Mouse (Mus musculus) liver, embryonic 13.5 days (tissue): ENCODE data around the gene Pgam1. TPM values are rescaled to one million over a fixed set of nuclear protein-coding genes. Genes with fewer than 3 reads are reported as not detected.
"Not testable (repeated sequence)": the region's sequence is repeated elsewhere in the genome, so short reads cannot be mapped to it uniquely, and the experiment has no call there.

Experiments used
- ATAC-seq: fragments of 200-750 bp; cut with Nextera tagmentation; 2 replicates; pipeline ENCODE4 v1.8.0; 2017; ENCODE audit warnings: low read depth, mild to moderate bottlenecking, moderate number of reproducible peaks, moderate library complexity
- DNase-seq: peaks from one replicate; pipeline ENCODE4 v3.0.0; 2022
- H3K27ac ChIP-seq: fragments of 300-500 bp; sonication (generic); 2 replicates; pipeline ENCODE4 v1.5.1; 2015; ENCODE audit warnings: moderate library complexity, mild to moderate bottlenecking, inconsistent platforms
- H3K27me3 ChIP-seq: fragments of 300-500 bp; sonication (generic); 2 replicates; pipeline ENCODE4 v1.6.1; 2015; ENCODE audit warnings: mild to moderate bottlenecking, inconsistent platforms
- H3K36me3 ChIP-seq: fragments of 300-500 bp; sonication (generic); 2 replicates; pipeline ENCODE4 v1.6.1; 2015; ENCODE audit warnings: mild to moderate bottlenecking, inconsistent platforms
- H3K4me1 ChIP-seq: fragments of 300-500 bp; sonication (generic); replicated peaks from 2 replicates; pipeline ENCODE4 v1.6.1; 2015; ENCODE audit warnings: inconsistent platforms
- H3K4me2 ChIP-seq: fragments of 300-500 bp; sonication (generic); 2 replicates; pipeline ENCODE4 v1.6.1; 2015; ENCODE audit warnings: inconsistent platforms, mild to moderate bottlenecking, moderate library complexity
- H3K4me3 ChIP-seq: fragments of 300-500 bp; sonication (generic); replicated peaks from 2 replicates; pipeline ENCODE4 v1.5.1; 2015; ENCODE audit warnings: mild to moderate bottlenecking, inconsistent platforms
- H3K9ac ChIP-seq: fragments of 300-500 bp; sonication (generic); 2 replicates; pipeline ENCODE4 v1.6.1; 2015; ENCODE audit warnings: mild to moderate bottlenecking, inconsistent platforms
- H3K9me3 ChIP-seq: fragments of 300-500 bp; sonication (generic); replicated peaks from 2 replicates; pipeline ENCODE4 v1.6.1; 2016; ENCODE audit warnings: inconsistent platforms
- WGBS: fragments of 180-500 bp; shearing (Covaris S2); methylation state at CpG from one replicate; pipeline ENCODE4 v1.1.7; 2015; ENCODE audit not compliant: insufficient replicate concordance; 5-methylcytosine and 5-hydroxymethylcytosine counted together
- polyA plus RNA-seq: library from polyadenylated mRNA; unstranded; fragments of >200 nt; fragmentation: Nextera tagmentation; extraction: Ambion mirVana; gene quantifications from 2 replicates; pipeline ENCODE4 v1.2.1, GENCODE M21; 2015

Pgam1 gene
- polyA plus RNA-seq, 1 experiment from 2014 or later, result 230 TPM

- Histone ChIP-seq H3K4me1 (peaks cover 53% of the 10 kb centered on the region), H3K9me3 (no peaks in the 10 kb centered on the region), H3K36me3 (peaks cover 32% of the 10 kb centered on the region), H3K27me3 (no peaks in the 10 kb centered on the region), H3K4me2 (peak overlapping the region; percentile 99), H3K9ac (peak overlapping the region; percentile 84), H3K4me3 (peak overlapping the region; percentile 78), H3K27ac (peak overlapping the region; percentile 85)
- DNase-seq (no peak), ATAC-seq (peak; percentile 37)
- WGBS, result under 1% methylated on average over 53 of the region's 53 CpGs
These were observed 678 bp downstream of the Pgam1 start for GRCm38 (mm10) chr19:41912121-41913080.

GRCm38 (mm10) chr19:41913774-41914591 is 2.3 kb downstream of the Pgam1 start:
- Histone ChIP-seq H3K4me1 (peaks cover 42% of the 10 kb centered on the region), H3K27ac (peak overlapping the region; percentile 85), H3K9ac (peak overlapping the region; percentile 84), H3K9me3 (no peaks in the 10 kb centered on the region), H3K4me3 (peak overlapping the region; percentile 78), H3K27me3 (no peaks in the 10 kb centered on the region), H3K4me2 (peak overlapping the region; percentile 99), H3K36me3 (peaks cover 38% of the 10 kb centered on the region)
- DNase-seq (no peak), ATAC-seq (no peak)
- WGBS, result 42% methylated on average over 6 of the region's 6 CpGs

DNA sequence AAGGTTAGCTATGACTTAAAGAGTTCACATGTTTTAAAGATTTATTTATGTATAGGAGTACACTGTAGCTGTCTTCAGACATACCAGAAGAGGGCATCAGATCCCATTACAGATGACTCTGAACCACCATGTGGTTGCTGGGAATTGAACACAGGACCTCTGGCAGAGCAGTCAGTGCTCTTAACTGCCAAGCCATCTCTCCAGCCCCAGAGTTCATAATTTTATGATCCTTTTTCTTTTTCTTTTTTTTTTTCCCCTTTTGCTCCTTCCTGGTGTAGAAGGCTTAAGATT is 2.8 kb downstream of the Pgam1 start:
- not testable (repeated sequence) for DNase-seq, H3K9me3 ChIP-seq, ATAC-seq, H3K27me3 ChIP-seq, H3K9ac ChIP-seq
- Histone ChIP-seq H3K36me3 (peaks cover 44% of the 10 kb centered on the region), H3K4me1 (peaks cover 42% of the 10 kb centered on the region), H3K27ac (peak overlapping the region; percentile 85; the same call in 1 of the 2 replicates), H3K4me2 (peak overlapping the region; percentile 99), H3K4me3 (0 out of 2 replicates have a peak overlapping the region, but pooled peaks have one; percentile 78)

DNA sequence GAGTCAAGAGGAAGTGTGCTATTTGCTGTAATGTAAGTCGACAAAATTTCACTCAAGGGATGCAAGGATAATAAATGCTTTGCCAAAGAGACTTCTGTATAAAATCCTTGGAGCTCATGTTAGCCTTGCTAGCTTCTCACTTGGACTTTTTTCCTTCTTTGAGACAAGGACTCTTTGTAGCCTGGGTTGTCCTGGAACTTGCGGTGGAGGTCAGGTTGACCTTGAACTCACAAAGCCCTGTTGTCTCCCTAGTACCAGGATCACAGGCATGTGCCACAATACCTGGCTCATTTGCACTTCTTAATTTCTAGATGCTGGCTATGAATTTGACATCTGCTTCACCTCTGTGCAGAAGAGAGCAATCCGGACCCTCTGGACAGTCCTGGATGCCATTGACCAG is 3.6 kb downstream of the Pgam1 start:
- DNase-seq (no peak), ATAC-seq (no peak)
- Histone ChIP-seq H3K36me3 (peaks cover 49% of the 10 kb centered on the region), H3K9me3 (no peaks in the 10 kb centered on the region), H3K9ac (no peak overlapping the region), H3K27me3 (no peaks in the 10 kb centered on the region), H3K4me3 (no peak overlapping the region), H3K4me1 (peaks cover 39% of the 10 kb centered on the region), H3K4me2 (no peak overlapping the region), H3K27ac (no peak overlapping the region)
- 83% methylated on average over 3 of the region's 3 CpGs for WGBS

DNA sequence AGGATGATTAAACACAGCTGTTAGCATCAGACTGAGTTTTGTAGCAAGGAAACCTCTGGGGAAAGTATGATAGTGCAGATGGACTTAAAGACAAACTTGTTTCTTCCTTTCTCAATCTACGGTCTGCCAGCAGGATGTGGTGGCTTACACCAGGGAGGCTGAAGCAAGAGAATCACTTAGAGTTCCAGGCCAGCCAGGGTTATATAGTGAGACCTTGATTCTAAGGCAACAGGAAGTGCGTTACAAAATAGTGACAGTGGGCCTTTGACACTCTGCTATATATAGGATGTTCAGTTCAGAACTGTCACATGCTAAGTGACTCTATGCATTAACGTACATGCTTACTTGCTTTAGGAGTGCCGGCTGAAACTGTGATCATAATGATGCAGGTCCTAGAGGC is 5.1 kb downstream of the Pgam1 start:
- Histone ChIP-seq H3K4me1 (peaks cover 32% of the 10 kb centered on the region), H3K9ac (no peak overlapping the region), H3K27ac (no peak overlapping the region), H3K27me3 (no peaks in the 10 kb centered on the region), H3K4me2 (no peak overlapping the region), H3K36me3 (peaks cover 62% of the 10 kb centered on the region), H3K9me3 (no peaks in the 10 kb centered on the region), H3K4me3 (no peak overlapping the region)
- 72% methylated on average over 4 of the region's 4 CpGs for WGBS
- no peak for DNase-seq
- no peak for ATAC-seq

DNA sequence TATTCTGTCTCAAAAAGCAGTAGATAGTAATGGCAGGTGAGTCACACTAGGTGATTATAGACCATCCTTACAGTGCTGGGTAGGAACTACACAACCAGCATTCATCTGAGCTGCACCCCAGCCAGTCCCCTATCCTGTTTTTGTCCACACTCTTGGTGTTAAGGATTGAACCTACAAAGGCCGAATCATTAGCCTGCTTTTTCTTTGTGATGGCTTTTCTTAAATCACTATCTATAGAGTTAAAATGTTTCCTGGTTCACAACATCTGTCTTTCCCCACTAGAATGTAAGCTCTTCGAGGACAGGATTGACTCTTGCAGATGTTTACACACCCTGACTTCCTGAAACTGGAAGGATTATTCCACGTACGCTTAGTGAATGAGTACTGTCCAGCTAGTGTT is 7.7 kb downstream of the Pgam1 start:
- H3K36me3 ChIP-seq, result peaks cover 81% of the 10 kb centered on the region
- no peak for ATAC-seq
- WGBS, result 66% methylated on average over 4 of the region's 4 CpGs

GRCm38 (mm10) chr19:41920412-41921067 is 8.8 kb downstream of the Pgam1 start:
- Histone ChIP-seq H3K4me3 (no peak overlapping the region), H3K4me2 (no peak overlapping the region), H3K27me3 (no peaks in the 10 kb centered on the region), H3K4me1 (no peaks in the 10 kb centered on the region), H3K27ac (no peak overlapping the region), H3K9me3 (no peaks in the 10 kb centered on the region), H3K9ac (no peak overlapping the region), H3K36me3 (peaks cover 81% of the 10 kb centered on the region)
- DNase-seq (no peak), ATAC-seq (no peak)
- WGBS, result 67% methylated on average over 5 of the region's 5 CpGs

More for the DNA sequence above, 7.7 kb downstream of the Pgam1 start:
- peaks cover 8% of the 10 kb centered on the region for H3K4me1 ChIP-seq
- no peak for DNase-seq
- H3K4me3 ChIP-seq, result no peak overlapping the region
- no peak overlapping the region for H3K4me2 ChIP-seq
- no peak overlapping the region for H3K9ac ChIP-seq
- no peaks in the 10 kb centered on the region for H3K9me3 ChIP-seq
- H3K27ac ChIP-seq, result no peak overlapping the region
- no peaks in the 10 kb centered on the region for H3K27me3 ChIP-seq

DNA sequence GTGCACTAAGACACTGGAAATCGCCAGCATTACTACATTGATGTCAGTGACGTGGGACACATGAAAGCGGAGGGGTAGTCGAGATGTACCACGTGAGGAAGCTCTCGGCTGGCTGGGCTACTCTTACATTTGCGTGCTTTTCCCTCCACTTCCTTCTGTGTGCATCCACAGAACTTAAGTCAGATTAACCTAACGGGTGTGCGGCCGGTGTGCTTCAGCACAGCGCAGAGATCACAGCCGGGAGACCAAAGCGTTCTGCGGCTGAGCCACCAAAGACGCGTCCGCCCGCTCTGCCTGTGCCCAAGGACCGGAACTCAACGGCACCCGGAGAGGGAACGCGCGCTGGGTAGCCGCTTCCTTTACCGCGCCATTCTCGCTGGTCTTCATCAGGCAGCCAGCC is 21.0 kb downstream of the Pgam1 start:
- peak; percentile 5 for ATAC-seq
- Histone ChIP-seq H3K27me3 (no peaks in the 10 kb centered on the region), H3K4me3 (peak overlapping the region; percentile 84), H3K9ac (peak overlapping the region; percentile 84), H3K4me1 (peaks cover 38% of the 10 kb centered on the region), H3K27ac (peak overlapping the region; percentile 65), H3K36me3 (peaks cover 39% of the 10 kb centered on the region), H3K9me3 (no peaks in the 10 kb centered on the region), H3K4me2 (peak overlapping the region; percentile 88)
- peak; percentile 13 for DNase-seq
- WGBS, result under 1% methylated on average over 28 of the region's 28 CpGs

DNA sequence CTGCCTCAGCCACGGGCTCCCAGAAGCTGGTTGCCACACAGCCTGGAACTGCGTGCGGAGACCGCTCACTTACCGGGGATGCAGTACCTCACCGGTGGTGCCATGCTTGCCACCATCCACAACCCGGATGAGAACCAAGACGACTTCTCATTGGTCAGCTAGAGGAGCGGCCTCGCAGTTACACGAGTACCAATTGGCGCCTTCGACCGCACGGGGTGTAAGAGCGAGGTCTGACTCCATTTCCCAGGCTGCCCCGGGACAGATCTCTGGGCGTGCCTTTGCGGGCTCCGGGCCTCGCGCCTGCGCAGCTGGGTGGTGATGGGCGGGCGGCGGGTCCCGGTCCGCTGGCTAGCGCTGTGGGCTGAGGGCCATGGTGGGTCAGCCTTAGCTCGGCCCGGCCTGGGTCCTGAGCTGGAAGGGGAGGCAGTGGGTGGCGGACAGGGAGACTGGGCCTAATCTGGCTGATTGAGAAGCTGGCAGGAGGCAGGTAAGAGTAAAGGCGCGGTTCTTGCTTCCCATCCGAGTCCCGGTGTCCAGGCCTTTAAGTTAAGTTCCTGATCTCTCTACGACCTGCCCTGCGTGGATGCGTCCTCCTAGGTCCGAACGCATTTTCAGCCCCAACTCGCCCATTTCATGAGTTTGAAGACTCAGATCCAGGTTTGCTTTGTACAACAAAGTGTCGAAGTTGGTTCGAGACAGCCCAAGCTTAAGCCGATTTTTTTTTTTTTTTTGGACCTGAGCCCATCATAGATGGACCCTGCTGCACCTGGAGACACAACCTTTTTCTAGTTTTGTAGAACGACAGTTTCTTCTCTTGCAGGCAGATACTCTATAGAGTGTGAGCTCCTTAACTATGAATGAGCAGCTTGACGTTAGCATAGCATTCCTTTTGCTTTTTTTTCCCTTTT is 21.7 kb downstream of the Pgam1 start, which contains the start of the genes Exosc1 and Zdhhc16:
Gene Exosc1 (minus strand): TSS at position 245 of the 908 bp plus-strand sequence.
Gene Zdhhc16 (plus strand): TSS at position 302 of the 908 bp plus-strand sequence.
- Histone ChIP-seq H3K27ac (peak within 1 kb of the TSS; percentile 67), H3K9me3 (no peaks in the 10 kb centered on the region), H3K36me3 (peaks cover 39% of the 10 kb centered on the region), H3K27me3 (no peaks in the 10 kb centered on the region), H3K4me2 (peak within 1 kb of the TSS; percentile 88), H3K4me3 (peak within 1 kb of the TSS; percentile 84), H3K4me1 (peaks cover 38% of the 10 kb centered on the region), H3K9ac (peak within 1 kb of the TSS; percentile 89)
- peak; percentile 99 for ATAC-seq
- under 1% methylated on average over 47 of the region's 47 CpGs for WGBS
- peak; percentile 97 for DNase-seq

DNA sequence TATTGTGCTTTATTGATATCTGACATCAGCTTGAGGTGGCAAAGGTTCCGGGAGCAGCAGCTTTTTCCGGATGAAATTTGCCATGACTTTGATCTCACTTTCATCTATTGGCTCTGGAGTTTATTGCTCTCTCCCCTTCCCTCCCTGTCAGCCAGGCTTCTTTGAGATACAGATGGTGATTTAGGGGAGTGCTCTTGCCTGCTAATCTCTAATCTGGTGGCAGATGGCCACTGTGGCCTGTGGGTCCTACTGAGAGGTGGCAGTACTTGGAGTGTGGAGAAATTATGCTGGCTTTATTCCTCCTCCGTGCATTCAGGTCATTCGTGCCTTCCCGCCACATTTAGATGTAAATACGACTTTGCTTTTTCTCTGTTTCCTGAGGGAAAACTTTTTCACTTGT is 22.4 kb downstream of the Pgam1 start:
- H3K9me3 ChIP-seq, result no peaks in the 10 kb centered on the region

More for the DNA sequence above, 22.4 kb downstream of the Pgam1 start:
- H3K4me2 ChIP-seq, result peak overlapping the region; percentile 88
- peak overlapping the region; percentile 84 for H3K4me3 ChIP-seq
- peak overlapping the region; percentile 67; the same call in 1 of the 2 replicates for H3K27ac ChIP-seq
- WGBS, result 21% methylated on average over 6 of the region's 6 CpGs
- DNase-seq (peak; percentile 24), ATAC-seq (no peak)
- H3K36me3 ChIP-seq, result peaks cover 41% of the 10 kb centered on the region
- H3K9ac ChIP-seq, result peak overlapping the region; percentile 89
- peaks cover 38% of the 10 kb centered on the region for H3K4me1 ChIP-seq
- no peaks in the 10 kb centered on the region for H3K27me3 ChIP-seq
